ENCODE assay signal across 21 mouse cellular contexts in genomic region chr16:17876096-17876495, GRCm38 (mm10). TPM values are rescaled to one million over a fixed set of nuclear protein-coding genes. Genes with fewer than 3 reads are reported as not detected.
DNase-seq lines count a peak whose midpoint lies in the region; ATAC-seq lines count a peak whose summit lies in the region.
"Had no signal": no experiment of that assay in that cellular context is flagged by ENCODE, and none has a peak within 500 bp of the region (broad histone marks: within the 10 kb centered on the region; RNA-seq: fewer than 3 reads in every experiment).

No protein-coding gene starts in this region.

- no peaks in the 10 kb centered on the region for H3K4me1 ChIP-seq in kidney, embryonic 15.5 days
- H3K4me1 ChIP-seq in limb, embryonic 10.5 days = no peaks in the 10 kb centered on the region
- H3K4me1 ChIP-seq: embryonic facial prominence, embryonic 12.5 days had no signal

- peaks cover 40% of the 10 kb centered on the region for H3K36me3 ChIP-seq in kidney, embryonic 15.5 days
- peaks cover 59% of the 10 kb centered on the region for H3K36me3 ChIP-seq in limb, embryonic 10.5 days

- H3K4me3 ChIP-seq in kidney, embryonic 15.5 days (replicated peaks) = no peak overlapping the region
- no peak overlapping the region for H3K4me3 ChIP-seq in limb, embryonic 10.5 days
- H3K4me3 ChIP-seq: embryonic facial prominence, embryonic 10.5 days; embryonic facial prominence, embryonic 12.5 days had no signal

- 94% methylated on average over 1 of the region's 1 CpGs for WGBS in kidney, embryonic 15.5 days
- WGBS in limb, embryonic 10.5 days = 95% methylated on average over 1 of the region's 1 CpGs

- no peak for ATAC-seq in kidney, embryonic 15.5 days (replicated peaks; ENCODE audit: low FRiP score)
- ATAC-seq: forebrain, embryonic 14.5 days; forebrain, embryonic 16.5 days had no signal

- no peak overlapping the region for H3K27ac ChIP-seq in kidney, embryonic 15.5 days
- no peak overlapping the region for H3K27ac ChIP-seq in limb, embryonic 10.5 days
- H3K27ac ChIP-seq: embryonic facial prominence, embryonic 10.5 days; embryonic facial prominence, embryonic 12.5 days had no signal

- no peaks in the 10 kb centered on the region for H3K9me3 ChIP-seq in kidney, embryonic 15.5 days (replicated peaks)
- no peaks in the 10 kb centered on the region for H3K9me3 ChIP-seq in limb, embryonic 10.5 days (replicated peaks)
- H3K9me3 ChIP-seq: embryonic facial prominence, embryonic 10.5 days; embryonic facial prominence, embryonic 12.5 days had no signal

- H3K4me2 ChIP-seq in kidney, embryonic 15.5 days = no peak overlapping the region
- H3K4me2 ChIP-seq: embryonic facial prominence, embryonic 12.5 days had no signal

- H3K9ac ChIP-seq in kidney, embryonic 15.5 days = no peak overlapping the region
- H3K9ac ChIP-seq: embryonic facial prominence, embryonic 12.5 days had no signal

- DNase-seq in 416B (ENCODE audit: low read depth) = peak; percentile 21
- DNase-seq in NIH3T3 (ENCODE audit: low read depth) = peak; percentile 62
- no peak for DNase-seq in heart, adult 11 months
- no peak for DNase-seq in limb, embryonic 10.5 days (ENCODE audit: low spot score)
- DNase-seq: adrenal gland, adult 8-10 months; adrenal gland, postnatal 14 days; adrenal gland, postnatal 36 days; cerebellum, adult 11-12 months; cerebellum, adult 2 months; cerebellum, adult 9-10 months; cerebellum, postnatal 10 days; cerebellum, postnatal 25 days had no signal

- H3K27me3 ChIP-seq in kidney, embryonic 15.5 days = no peaks in the 10 kb centered on the region
- H3K27me3 ChIP-seq in limb, embryonic 10.5 days (ENCODE audit: low read depth, poor library complexity, severe bottlenecking) = no peaks in the 10 kb centered on the region
- H3K27me3 ChIP-seq: embryonic facial prominence, embryonic 12.5 days had no signal

RNA-seq across cellular contexts. Expression of gene Gm20518, which starts 15.4 kb away (rescaled TPM):
- polyA plus RNA-seq in kidney, embryonic 15.5 days (2015; fragmentation: Nextera tagmentation; extraction: Ambion mirVana) = 0.57 and 1.1 TPM in 2 replicates
- 0.34 and 0.44 TPM in 2 replicates for polyA plus RNA-seq in limb, embryonic 10.5 days (2016; fragmentation: Nextera tagmentation; extraction: Ambion mirVana)

RNA-seq across cellular contexts. Expression of gene Tssk1, which starts 17.9 kb away (rescaled TPM):
- polyA plus RNA-seq in kidney, embryonic 15.5 days (2015; fragmentation: Nextera tagmentation; extraction: Ambion mirVana) = not detected in 2 replicates
- polyA plus RNA-seq in limb, embryonic 10.5 days (2016; fragmentation: Nextera tagmentation; extraction: Ambion mirVana) = 0.04 and 0.05 TPM in 2 replicates
- polyA plus RNA-seq: embryonic facial prominence, embryonic 14.5 days; forebrain, embryonic 11.5 days; forebrain, embryonic 16.5 days had no signal

RNA-seq across cellular contexts. Expression of gene Dgcr2, which starts 22.3 kb away (rescaled TPM):
- 86.0 and 91.9 TPM in 2 replicates for polyA plus RNA-seq in kidney, embryonic 15.5 days (2015; fragmentation: Nextera tagmentation; extraction: Ambion mirVana)
- polyA plus RNA-seq in limb, embryonic 10.5 days (2016; fragmentation: Nextera tagmentation; extraction: Ambion mirVana) = 100 and 116 TPM in 2 replicates

RNA-seq across cellular contexts. Expression of gene Tssk2, which starts 22.3 kb away (rescaled TPM):
- 0.12 TPM in 1 of 2 replicates, not detected in the other for polyA plus RNA-seq in kidney, embryonic 15.5 days (2015; fragmentation: Nextera tagmentation; extraction: Ambion mirVana)
- not detected in 2 replicates for polyA plus RNA-seq in limb, embryonic 10.5 days (2016; fragmentation: Nextera tagmentation; extraction: Ambion mirVana)
- polyA plus RNA-seq: cerebellum, adult 2 months; cortical plate, adult 2 months; forebrain, embryonic 11.5 days; forebrain, embryonic 16.5 days; frontal cortex, adult 2 months had no signal

RNA-seq across cellular contexts. Expression of gene Ess2, which starts 35.1 kb away (rescaled TPM):
- 39.0 and 42.3 TPM in 2 replicates for polyA plus RNA-seq in kidney, embryonic 15.5 days (2015; fragmentation: Nextera tagmentation; extraction: Ambion mirVana)
- polyA plus RNA-seq in limb, embryonic 10.5 days (2016; fragmentation: Nextera tagmentation; extraction: Ambion mirVana) = 56.0 and 63.4 TPM in 2 replicates

Comparison
In these comparisons a context has a peak if more than half of its experiments do, and no peak if none do; other contexts are left out.
1. DNase-seq: peak in 416B (single experiment) and NIH3T3 (single experiment); none in heart, adult 11 months (single experiment) and limb, embryonic 10.5 days (single experiment).